Mouse (Mus musculus): ENCODE results near the gene Dlg4. TPM values are rescaled to one million over a fixed set of nuclear protein-coding genes. Genes with fewer than 3 reads are reported as not detected.

Dlg4 gene
- polyA plus RNA-seq, 1 experiment = 19.4 TPM

- Histone ChIP-seq H3K4me3 (replicated peaks; ENCODE audit: control insufficient read depth, low read depth, low read length) (no peak overlapping the region), H3K4me1 (ENCODE audit: control insufficient read depth, insufficient read depth, low read length) (no peaks in the 10 kb centered on the region; the same call in 1 of the 2 replicates), H3K27ac (ENCODE audit: control insufficient read depth, insufficient read depth, low read depth, low read length, poor library complexity) (no peak overlapping the region)
- TF ChIP-seq CTCF (IDR thresholded peaks at IDR 0.05; ENCODE audit: control insufficient read depth, insufficient read depth, low read length) (no peak), POLR2A (IDR thresholded peaks at IDR 0.05; ENCODE audit: borderline replicate concordance, control insufficient read depth, low read depth, low read length) (no peak)
- WGBS = 20% methylated on average over 2 of the region's 2 CpGs
Observed at GRCm38 (mm10) chr11:70019495-70020021, 2.8 kb downstream of the Dlg4 start.

GRCm38 (mm10) chr11:70020022-70020631 is 3.4 kb downstream of the Dlg4 start:
- no peak overlapping the region for H3K27ac ChIP-seq (ENCODE audit: control insufficient read depth, insufficient read depth, low read depth, low read length, poor library complexity)
- no peak overlapping the region for H3K4me3 ChIP-seq (replicated peaks; ENCODE audit: control insufficient read depth, low read depth, low read length)
- TF ChIP-seq CTCF (IDR thresholded peaks at IDR 0.05; ENCODE audit: control insufficient read depth, insufficient read depth, low read length) = no peak
- no peak for TF ChIP-seq POLR2A (IDR thresholded peaks at IDR 0.05; ENCODE audit: borderline replicate concordance, control insufficient read depth, low read depth, low read length)
- no peaks in the 10 kb centered on the region; the same call in 1 of the 2 replicates for H3K4me1 ChIP-seq (ENCODE audit: control insufficient read depth, insufficient read depth, low read length)
- WGBS = 18% methylated on average over 8 of the region's 8 CpGs

GRCm38 (mm10) chr11:70020731-70021263 is 4.1 kb downstream of the Dlg4 start:
- no peaks in the 10 kb centered on the region; the same call in 1 of the 2 replicates for H3K4me1 ChIP-seq (ENCODE audit: control insufficient read depth, insufficient read depth, low read length)
- peak; percentile 56; the same call in 1 of the 2 replicates for TF ChIP-seq CTCF (IDR thresholded peaks at IDR 0.05; ENCODE audit: control insufficient read depth, insufficient read depth, low read length)
- no peak for TF ChIP-seq POLR2A (IDR thresholded peaks at IDR 0.05; ENCODE audit: borderline replicate concordance, control insufficient read depth, low read depth, low read length)
- H3K4me3 ChIP-seq (replicated peaks; ENCODE audit: control insufficient read depth, low read depth, low read length) = peak overlapping the region; percentile 65
- H3K27ac ChIP-seq (ENCODE audit: control insufficient read depth, insufficient read depth, low read depth, low read length, poor library complexity) = no peak overlapping the region
- WGBS = 0% methylated on average over 8 of the region's 8 CpGs

GRCm38 (mm10) chr11:70021264-70022132 is 4.8 kb downstream of the Dlg4 start:
- 4% methylated on average over 40 of the region's 40 CpGs for WGBS
- Histone ChIP-seq H3K4me3 (replicated peaks; ENCODE audit: control insufficient read depth, low read depth, low read length) (peak overlapping the region; percentile 65), H3K27ac (ENCODE audit: control insufficient read depth, insufficient read depth, low read depth, low read length, poor library complexity) (no peak overlapping the region), H3K4me1 (ENCODE audit: control insufficient read depth, insufficient read depth, low read length) (no peaks in the 10 kb centered on the region; the same call in 1 of the 2 replicates)
- TF ChIP-seq CTCF (IDR thresholded peaks at IDR 0.05; ENCODE audit: control insufficient read depth, insufficient read depth, low read length) (no peak), POLR2A (IDR thresholded peaks at IDR 0.05; ENCODE audit: borderline replicate concordance, control insufficient read depth, low read depth, low read length) (no peak; the same call in 1 of the 2 replicates)

- H3K4me3 ChIP-seq (replicated peaks; ENCODE audit: control insufficient read depth, low read depth, low read length) = no peak overlapping the region
- WGBS = 48% methylated on average over 22 of the region's 29 CpGs
- TF ChIP-seq CTCF (IDR thresholded peaks at IDR 0.05; ENCODE audit: control insufficient read depth, insufficient read depth, low read length) (no peak), POLR2A (IDR thresholded peaks at IDR 0.05; ENCODE audit: borderline replicate concordance, control insufficient read depth, low read depth, low read length) (no peak)
Observed at GRCm38 (mm10) chr11:70023481-70024150, 6.9 kb downstream of the Dlg4 start.

GRCm38 (mm10) chr11:70024151-70024514 is 7.4 kb downstream of the Dlg4 start:
- TF ChIP-seq CTCF (IDR thresholded peaks at IDR 0.05; ENCODE audit: control insufficient read depth, insufficient read depth, low read length) = no peak
- no peak for TF ChIP-seq POLR2A (IDR thresholded peaks at IDR 0.05; ENCODE audit: borderline replicate concordance, control insufficient read depth, low read depth, low read length)
- no peak overlapping the region for H3K4me3 ChIP-seq (replicated peaks; ENCODE audit: control insufficient read depth, low read depth, low read length)
- 71% methylated on average over 6 of the region's 6 CpGs for WGBS
- no peak overlapping the region for H3K27ac ChIP-seq (ENCODE audit: control insufficient read depth, insufficient read depth, low read depth, low read length, poor library complexity)
- H3K4me1 ChIP-seq (ENCODE audit: control insufficient read depth, insufficient read depth, low read length) = no peaks in the 10 kb centered on the region; the same call in 1 of the 2 replicates

More at GRCm38 (mm10) chr11:70023481-70024150, 6.9 kb downstream of the Dlg4 start:
- Histone ChIP-seq H3K4me1 (ENCODE audit: control insufficient read depth, insufficient read depth, low read length) (no peaks in the 10 kb centered on the region; the same call in 1 of the 2 replicates), H3K27ac (ENCODE audit: control insufficient read depth, insufficient read depth, low read depth, low read length, poor library complexity) (no peak overlapping the region)

- 73% methylated on average over 19 of the region's 19 CpGs for WGBS
- Histone ChIP-seq H3K4me3 (replicated peaks; ENCODE audit: control insufficient read depth, low read depth, low read length) (no peak overlapping the region), H3K4me1 (ENCODE audit: control insufficient read depth, insufficient read depth, low read length) (no peaks in the 10 kb centered on the region; the same call in 1 of the 2 replicates), H3K27ac (ENCODE audit: control insufficient read depth, insufficient read depth, low read depth, low read length, poor library complexity) (no peak overlapping the region)
- TF ChIP-seq CTCF (IDR thresholded peaks at IDR 0.05; ENCODE audit: control insufficient read depth, insufficient read depth, low read length) (no peak), POLR2A (IDR thresholded peaks at IDR 0.05; ENCODE audit: borderline replicate concordance, control insufficient read depth, low read depth, low read length) (no peak)
Observed at GRCm38 (mm10) chr11:70026689-70027088, 9.9 kb downstream of the Dlg4 start.
